Mouse (Mus musculus): ENCODE measurements around the gene Cdon. TPM values are rescaled to one million over a fixed set of nuclear protein-coding genes. Genes with fewer than 3 reads are reported as not detected.
A peak's percentile ranks its signal among the peaks of the same experiment; 100 is the strongest.

Cdon gene
- polyA plus RNA-seq, 1 experiment from 2014 or later = 17.2 TPM

DNA sequence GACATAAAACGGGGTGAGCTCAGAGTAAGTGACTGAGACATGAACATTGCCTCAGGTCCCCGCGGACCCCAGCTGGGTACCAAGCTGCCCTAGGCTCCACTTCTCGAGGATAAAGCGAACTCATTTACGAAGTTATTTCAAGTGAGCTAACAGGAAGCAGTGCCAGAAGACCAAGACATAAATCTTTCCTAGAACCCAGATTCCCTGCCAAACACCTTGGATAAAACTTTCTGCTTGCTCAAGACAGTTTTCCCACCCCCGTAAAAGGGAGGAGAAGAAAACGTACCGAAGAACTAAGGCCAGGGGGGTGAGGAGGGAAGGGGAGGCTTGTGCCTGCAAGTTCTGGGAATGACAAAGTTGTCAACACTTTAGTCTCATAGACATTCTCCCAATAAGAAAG is 112.3 kb downstream of the Cdon start:
- no peak overlapping the region for H3K4me3 ChIP-seq (ENCODE audit: low read depth, low read length)
- no peaks in the 10 kb centered on the region for H3K36me3 ChIP-seq (ENCODE audit: control insufficient read depth, insufficient read depth, low read length)
- WGBS = 85% methylated on average over 9 of the region's 9 CpGs
- H3K4me1 ChIP-seq (replicated peaks; ENCODE audit: control insufficient read depth, insufficient read depth, low read length) = no peaks in the 10 kb centered on the region
- no peak for ATAC-seq (replicated peaks; ENCODE audit: low FRiP score)
- H3K27me3 ChIP-seq (ENCODE audit: control insufficient read depth, insufficient read depth, low read length) = no peaks in the 10 kb centered on the region
- no peak overlapping the region for H3K9ac ChIP-seq (ENCODE audit: low read length)
- no peaks in the 10 kb centered on the region for H3K9me3 ChIP-seq (ENCODE audit: control insufficient read depth, low read length)
- no peak for DNase-seq (ENCODE audit: low spot score)
- H3K27ac ChIP-seq (ENCODE audit: low read depth, low read length) = no peak overlapping the region
- no peak overlapping the region for H3K4me2 ChIP-seq (ENCODE audit: low read depth, low read length, severe bottlenecking)

DNA sequence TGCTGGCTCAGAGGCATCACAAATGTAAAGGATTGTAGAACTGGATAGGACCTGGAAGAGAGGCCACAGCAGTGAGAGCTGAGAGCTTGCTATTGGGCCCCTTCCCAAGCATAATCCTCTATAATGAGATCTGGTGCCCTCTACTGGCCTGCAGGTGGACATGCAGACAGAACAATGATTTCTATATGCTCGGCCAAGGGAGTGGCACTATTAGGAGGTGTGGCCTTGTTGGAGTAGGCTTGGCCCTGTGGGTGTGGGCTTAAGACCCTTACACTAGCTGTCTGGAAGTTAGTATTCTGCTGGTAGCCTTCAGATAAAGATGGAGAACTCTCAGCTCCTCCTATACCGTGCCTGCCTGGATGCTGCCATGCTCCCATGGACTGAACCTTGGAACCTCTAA is 114.2 kb downstream of the Cdon start:
- Histone ChIP-seq H3K4me2 (ENCODE audit: low read depth, low read length, severe bottlenecking) (no peak overlapping the region), H3K36me3 (ENCODE audit: control insufficient read depth, insufficient read depth, low read length) (no peaks in the 10 kb centered on the region; the same call in 1 of the 2 replicates), H3K9ac (ENCODE audit: low read length) (no peak overlapping the region), H3K4me3 (ENCODE audit: low read depth, low read length) (no peak overlapping the region), H3K27ac (ENCODE audit: low read depth, low read length) (no peak overlapping the region), H3K4me1 (replicated peaks; ENCODE audit: control insufficient read depth, insufficient read depth, low read length) (no peaks in the 10 kb centered on the region), H3K9me3 (ENCODE audit: control insufficient read depth, low read length) (no peaks in the 10 kb centered on the region), H3K27me3 (ENCODE audit: control insufficient read depth, insufficient read depth, low read length) (no peaks in the 10 kb centered on the region)
- WGBS = 7% methylated on average over 2 of the region's 2 CpGs
- ATAC-seq (replicated peaks; ENCODE audit: low FRiP score) = peak; percentile 91
- DNase-seq (ENCODE audit: low spot score) = peak; percentile 81

DNA sequence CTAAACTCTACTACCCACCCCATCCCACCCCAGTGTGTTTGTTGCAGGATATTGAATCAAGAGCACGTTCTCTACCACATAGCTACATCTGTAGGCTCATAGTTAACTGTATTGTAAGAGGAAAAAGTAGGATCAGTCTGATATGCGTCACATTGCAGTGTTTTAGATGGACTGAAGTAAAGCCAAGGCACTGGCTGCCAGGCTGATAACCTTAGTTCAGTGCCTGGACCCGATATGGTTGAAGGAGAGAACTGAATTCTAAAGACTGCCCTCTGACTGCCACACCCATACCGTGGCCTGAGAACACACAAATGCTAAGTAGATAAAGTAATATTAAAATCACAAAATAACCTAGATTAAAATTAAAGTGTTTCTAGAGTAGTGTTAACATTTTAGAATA is 114.9 kb downstream of the Cdon start:
- Histone ChIP-seq H3K27me3 (ENCODE audit: control insufficient read depth, insufficient read depth, low read length) (no peaks in the 10 kb centered on the region), H3K36me3 (ENCODE audit: control insufficient read depth, insufficient read depth, low read length) (no peaks in the 10 kb centered on the region; the same call in 1 of the 2 replicates), H3K9me3 (ENCODE audit: control insufficient read depth, low read length) (no peaks in the 10 kb centered on the region), H3K9ac (ENCODE audit: low read length) (no peak overlapping the region), H3K4me1 (replicated peaks; ENCODE audit: control insufficient read depth, insufficient read depth, low read length) (no peaks in the 10 kb centered on the region), H3K4me2 (ENCODE audit: low read depth, low read length, severe bottlenecking) (no peak overlapping the region), H3K27ac (ENCODE audit: low read depth, low read length) (no peak overlapping the region), H3K4me3 (ENCODE audit: low read depth, low read length) (no peak overlapping the region)
- DNase-seq (ENCODE audit: low spot score) (no peak), ATAC-seq (replicated peaks; ENCODE audit: low FRiP score) (no peak)
- WGBS = 74% methylated on average over 4 of the region's 4 CpGs

GRCm38 (mm10) chr9:35539001-35539750 is 118.2 kb downstream of the Cdon start:
- DNase-seq (ENCODE audit: low spot score) = no peak
- no peak for ATAC-seq (replicated peaks; ENCODE audit: low FRiP score)
- Histone ChIP-seq H3K4me3 (ENCODE audit: low read depth, low read length) (no peak overlapping the region), H3K27me3 (ENCODE audit: control insufficient read depth, insufficient read depth, low read length) (no peaks in the 10 kb centered on the region), H3K27ac (ENCODE audit: low read depth, low read length) (no peak overlapping the region), H3K9ac (ENCODE audit: low read length) (no peak overlapping the region), H3K4me1 (replicated peaks; ENCODE audit: control insufficient read depth, insufficient read depth, low read length) (no peaks in the 10 kb centered on the region), H3K36me3 (ENCODE audit: control insufficient read depth, insufficient read depth, low read length) (no peaks in the 10 kb centered on the region; the same call in 1 of the 2 replicates), H3K4me2 (ENCODE audit: low read depth, low read length, severe bottlenecking) (no peak overlapping the region), H3K9me3 (ENCODE audit: control insufficient read depth, low read length) (no peaks in the 10 kb centered on the region)
- 86% methylated on average over 13 of the region's 13 CpGs for WGBS

DNA sequence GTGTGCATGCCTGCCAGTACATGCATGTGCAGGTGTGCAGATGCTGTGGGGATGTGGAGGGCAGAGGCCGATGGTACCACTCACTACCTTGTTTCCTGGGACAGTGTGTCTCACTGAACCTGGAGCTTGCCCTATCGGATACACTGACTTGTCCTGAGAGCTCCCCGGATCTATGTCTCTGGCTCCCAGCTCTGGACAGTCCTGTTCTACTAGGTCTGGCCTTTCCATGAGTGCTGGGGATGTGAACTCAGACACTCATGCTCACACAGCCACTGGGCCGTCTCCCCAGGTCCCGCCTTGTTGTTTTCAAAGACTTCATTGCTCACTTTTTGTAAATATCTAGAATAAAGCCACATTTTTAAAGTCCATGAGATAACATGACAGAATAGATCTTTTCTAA is 120.1 kb downstream of the Cdon start:
- peak; percentile 38; the same call in 1 of the 2 replicates for ATAC-seq (replicated peaks; ENCODE audit: low FRiP score)
- Histone ChIP-seq H3K36me3 (ENCODE audit: control insufficient read depth, insufficient read depth, low read length) (no peaks in the 10 kb centered on the region; the same call in 1 of the 2 replicates), H3K4me1 (replicated peaks; ENCODE audit: control insufficient read depth, insufficient read depth, low read length) (no peaks in the 10 kb centered on the region), H3K4me2 (ENCODE audit: low read depth, low read length, severe bottlenecking) (no peak overlapping the region), H3K9ac (ENCODE audit: low read length) (no peak overlapping the region), H3K27ac (ENCODE audit: low read depth, low read length) (no peak overlapping the region), H3K9me3 (ENCODE audit: control insufficient read depth, low read length) (no peaks in the 10 kb centered on the region), H3K27me3 (ENCODE audit: control insufficient read depth, insufficient read depth, low read length) (no peaks in the 10 kb centered on the region), H3K4me3 (ENCODE audit: low read depth, low read length) (no peak overlapping the region)
- 86% methylated on average over 5 of the region's 5 CpGs for WGBS
- no peak for DNase-seq (ENCODE audit: low spot score)

GRCm38 (mm10) chr9:35541488-35541887 is 120.6 kb downstream of the Cdon start:
- Histone ChIP-seq H3K4me2 (ENCODE audit: low read depth, low read length, severe bottlenecking) (no peak overlapping the region), H3K4me1 (replicated peaks; ENCODE audit: control insufficient read depth, insufficient read depth, low read length) (no peaks in the 10 kb centered on the region), H3K4me3 (ENCODE audit: low read depth, low read length) (no peak overlapping the region), H3K27ac (ENCODE audit: low read depth, low read length) (no peak overlapping the region), H3K36me3 (ENCODE audit: control insufficient read depth, insufficient read depth, low read length) (no peaks in the 10 kb centered on the region; the same call in 1 of the 2 replicates), H3K9ac (ENCODE audit: low read length) (no peak overlapping the region), H3K9me3 (ENCODE audit: control insufficient read depth, low read length) (no peaks in the 10 kb centered on the region), H3K27me3 (ENCODE audit: control insufficient read depth, insufficient read depth, low read length) (no peaks in the 10 kb centered on the region)
- ATAC-seq (replicated peaks; ENCODE audit: low FRiP score) (peak; percentile 87), DNase-seq (ENCODE audit: low spot score) (peak; percentile 89)
- 5% methylated on average over 6 of the region's 6 CpGs for WGBS

- DNase-seq (ENCODE audit: low spot score) (no peak), ATAC-seq (replicated peaks; ENCODE audit: low FRiP score) (no peak; the same call in 1 of the 2 replicates)
- Histone ChIP-seq H3K27me3 (ENCODE audit: control insufficient read depth, insufficient read depth, low read length) (no peaks in the 10 kb centered on the region), H3K36me3 (ENCODE audit: control insufficient read depth, insufficient read depth, low read length) (no peaks in the 10 kb centered on the region; the same call in 1 of the 2 replicates), H3K9me3 (ENCODE audit: control insufficient read depth, low read length) (no peaks in the 10 kb centered on the region), H3K9ac (ENCODE audit: low read length) (no peak overlapping the region), H3K4me3 (ENCODE audit: low read depth, low read length) (no peak overlapping the region), H3K4me1 (replicated peaks; ENCODE audit: control insufficient read depth, insufficient read depth, low read length) (no peaks in the 10 kb centered on the region), H3K27ac (ENCODE audit: low read depth, low read length) (no peak overlapping the region), H3K4me2 (ENCODE audit: low read depth, low read length, severe bottlenecking) (no peak overlapping the region)
- 78% methylated on average over 6 of the region's 6 CpGs for WGBS
Observed at GRCm38 (mm10) chr9:35541941-35542340, 121.0 kb downstream of the Cdon start.

DNA sequence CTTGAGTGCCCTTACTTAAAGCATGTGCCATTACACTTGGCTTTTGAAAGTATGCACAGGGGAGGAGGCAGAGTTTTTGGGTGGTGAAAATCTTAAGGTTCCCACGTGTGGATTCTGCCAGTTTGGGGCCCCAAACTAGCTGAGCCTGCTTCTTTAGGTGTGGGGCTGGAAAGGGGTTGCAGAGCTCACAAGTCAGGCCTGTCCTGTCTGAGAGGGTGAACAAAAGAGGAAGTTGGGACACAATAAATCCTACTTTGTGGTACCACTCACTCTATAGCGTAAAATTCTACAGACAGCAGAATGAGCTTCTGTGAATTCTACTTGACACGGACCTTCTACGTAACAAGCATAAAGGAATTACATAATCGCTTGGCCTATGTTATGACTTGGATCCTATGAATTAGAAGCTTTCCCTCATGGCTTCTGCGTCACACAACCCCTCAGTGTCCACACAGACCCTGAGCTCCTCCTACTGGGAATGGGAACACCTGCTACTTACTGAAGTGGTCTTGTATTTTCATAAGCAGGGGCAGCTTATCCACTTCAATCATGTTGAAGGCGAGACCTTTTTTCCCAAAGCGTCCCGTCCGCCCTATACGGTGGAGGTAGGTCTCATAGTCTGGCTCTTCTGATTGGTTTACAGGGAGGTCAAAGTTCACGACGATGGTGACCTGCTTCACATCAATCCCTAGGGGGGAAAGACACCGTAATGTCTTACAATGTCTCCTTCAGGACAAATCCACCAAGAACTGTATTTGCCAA is 122.4 kb downstream of the Cdon start:
- Histone ChIP-seq H3K27me3 (ENCODE audit: control insufficient read depth, insufficient read depth, low read length) (no peaks in the 10 kb centered on the region), H3K4me2 (ENCODE audit: low read depth, low read length, severe bottlenecking) (no peak overlapping the region), H3K4me3 (ENCODE audit: low read depth, low read length) (no peak overlapping the region), H3K27ac (ENCODE audit: low read depth, low read length) (no peak overlapping the region), H3K9me3 (ENCODE audit: control insufficient read depth, low read length) (no peaks in the 10 kb centered on the region), H3K4me1 (replicated peaks; ENCODE audit: control insufficient read depth, insufficient read depth, low read length) (no peaks in the 10 kb centered on the region), H3K36me3 (ENCODE audit: control insufficient read depth, insufficient read depth, low read length) (no peaks in the 10 kb centered on the region; the same call in 1 of the 2 replicates), H3K9ac (ENCODE audit: low read length) (no peak overlapping the region)
- DNase-seq (ENCODE audit: low spot score) (no peak), ATAC-seq (replicated peaks; ENCODE audit: low FRiP score) (no peak)
- WGBS = 88% methylated on average over 14 of the region's 14 CpGs

Data from forebrain, embryonic 11.5 days (tissue).